Mouse (Mus musculus) splenic B cell, adult 2 months (primary cell): ENCODE measurements at regions not wholly inside any gene's neighbourhood (a gene's known extent, or its start where the extent isn't known, plus 50 kb on each side); places are given as distances from the start of the nearest gene placed in this dataset.

ENCODE experiments used
- DNase-seq: peaks from one replicate; pipeline ENCODE4 v3.0.0-alpha.2; 2011; ENCODE audit warnings: low read depth, low spot score
- H3K27me3 ChIP-seq: 2 replicates; pipeline ENCODE4 v1.6.1; 2012; ENCODE audit warnings: mild to moderate bottlenecking, low read length, moderate library complexity, mixed read lengths; ENCODE audit not compliant: control insufficient read depth, poor library complexity, insufficient read depth, severe bottlenecking
- H3K36me3 ChIP-seq: 2 replicates; pipeline ENCODE4 v1.6.1; 2012; ENCODE audit warnings: mild to moderate bottlenecking, low read length, moderate library complexity, mixed read lengths; ENCODE audit not compliant: control insufficient read depth, poor library complexity, insufficient read depth, severe bottlenecking

DNA sequence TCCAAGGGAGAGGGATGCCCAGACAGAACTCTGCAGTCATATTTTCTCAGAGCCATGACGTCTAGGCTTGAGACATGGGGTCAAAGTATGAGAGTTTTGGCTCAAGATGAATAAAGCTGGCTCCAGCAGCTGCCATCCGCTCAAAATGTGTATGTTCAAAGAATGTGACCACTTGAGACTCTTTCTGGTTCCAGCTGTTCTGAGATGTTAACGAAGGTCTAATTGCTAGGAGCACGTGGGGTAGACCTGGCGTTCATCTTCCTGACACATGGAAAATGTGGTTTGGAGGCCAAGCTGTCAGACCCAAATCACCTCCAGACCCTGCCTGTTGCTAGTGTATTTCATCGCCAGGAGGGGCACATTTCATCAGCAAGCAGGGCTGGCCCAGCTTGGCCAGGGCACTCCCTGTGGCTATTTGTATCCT, 58.9 kb upstream of the Ankrd1 start:
- H3K36me3 ChIP-seq: no peaks in the 10 kb centered on the region
- no peak for DNase-seq
- no peaks in the 10 kb centered on the region for H3K27me3 ChIP-seq

DNA sequence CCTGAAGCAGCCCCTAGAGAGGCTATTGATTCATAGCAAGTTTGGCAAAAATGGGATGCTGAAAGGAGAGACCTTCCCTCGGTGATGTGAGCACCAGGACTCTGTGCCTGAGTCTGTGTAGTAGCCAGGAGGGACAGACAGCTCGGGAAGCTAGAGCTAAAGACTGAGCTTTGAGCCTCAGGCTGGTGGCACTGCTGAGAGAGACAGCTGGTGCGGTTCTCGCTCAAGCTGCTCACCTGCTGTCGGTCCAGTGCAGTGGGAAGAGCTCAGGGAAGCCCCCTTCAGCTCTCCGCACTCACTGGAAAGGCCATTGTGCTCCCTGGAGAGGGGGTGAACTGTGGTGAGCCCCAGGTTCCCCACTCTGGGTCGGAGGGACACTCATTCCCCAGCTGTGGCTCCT, 60.4 kb upstream of the Ankrd1 start:
- no peak for DNase-seq
- H3K27me3 ChIP-seq: no peaks in the 10 kb centered on the region
- no peaks in the 10 kb centered on the region for H3K36me3 ChIP-seq

DNA sequence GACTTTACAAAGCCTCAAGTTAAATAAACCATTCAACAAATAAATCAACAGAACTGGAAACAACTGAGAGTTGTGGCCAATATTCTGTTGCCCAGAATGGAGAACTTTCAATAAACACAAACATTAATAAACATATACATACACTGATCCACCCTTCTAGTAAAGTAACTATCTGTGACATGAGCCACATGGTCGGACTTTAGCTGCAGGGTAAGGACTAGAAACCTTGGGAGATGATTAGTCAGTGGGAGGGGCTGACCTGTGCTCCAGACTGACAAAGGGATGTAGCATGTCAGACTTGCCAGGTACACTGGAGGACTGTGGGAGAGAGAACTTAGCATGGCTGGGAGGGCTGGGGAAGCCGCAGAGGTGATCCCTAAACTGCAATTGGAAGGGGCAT, 61.6 kb upstream of the Ankrd1 start:
- H3K27me3 ChIP-seq: no peaks in the 10 kb centered on the region
- no peaks in the 10 kb centered on the region for H3K36me3 ChIP-seq
- no peak for DNase-seq

DNA sequence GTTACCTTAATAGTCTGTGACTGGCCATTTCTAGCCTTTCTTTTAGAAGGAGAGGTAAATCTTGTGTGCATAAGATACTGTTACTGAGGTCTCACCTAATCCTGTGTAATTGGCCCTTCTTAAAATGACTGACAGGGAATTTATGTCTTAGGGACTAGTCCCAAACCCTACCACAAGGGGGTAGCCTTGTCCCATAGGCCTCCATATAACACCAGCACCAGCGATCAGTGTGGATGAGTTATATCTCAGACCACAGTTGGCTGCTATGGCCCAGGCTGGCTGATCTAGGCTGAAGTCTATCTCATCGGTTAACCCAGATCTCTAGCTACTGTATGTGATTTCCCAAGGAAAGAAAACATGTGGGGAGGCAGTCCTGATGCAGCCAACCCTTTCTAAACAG, 63.2 kb upstream of the Ankrd1 start:
- Histone ChIP-seq H3K36me3 (no peaks in the 10 kb centered on the region), H3K27me3 (no peaks in the 10 kb centered on the region)

DNA sequence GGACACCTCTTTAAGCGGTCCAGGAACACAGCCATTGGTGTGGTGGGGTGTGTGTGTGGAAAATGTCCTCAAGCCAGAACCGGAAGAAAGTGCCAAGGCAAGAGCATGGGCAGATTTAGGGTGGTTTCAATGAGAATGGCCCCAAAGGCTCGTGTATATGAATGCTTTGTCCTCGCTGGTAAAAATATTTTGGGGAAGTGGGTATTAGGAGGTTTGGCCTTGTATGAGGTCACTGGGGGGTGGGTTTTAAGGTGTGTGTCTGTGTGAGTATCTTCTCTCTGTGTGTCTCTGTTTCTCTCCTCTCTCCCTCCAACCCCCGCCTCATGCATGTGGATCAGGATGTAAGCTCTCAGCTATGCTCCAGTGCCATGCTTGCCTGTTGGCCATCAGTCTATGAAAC, 69.8 kb upstream of the Ankrd1 start:
- Histone ChIP-seq H3K36me3 (no peaks in the 10 kb centered on the region), H3K27me3 (no peaks in the 10 kb centered on the region)
- no peak for DNase-seq

More for the DNA sequence above, 63.2 kb upstream of the Ankrd1 start:
- DNase-seq: peak; percentile 86

DNA sequence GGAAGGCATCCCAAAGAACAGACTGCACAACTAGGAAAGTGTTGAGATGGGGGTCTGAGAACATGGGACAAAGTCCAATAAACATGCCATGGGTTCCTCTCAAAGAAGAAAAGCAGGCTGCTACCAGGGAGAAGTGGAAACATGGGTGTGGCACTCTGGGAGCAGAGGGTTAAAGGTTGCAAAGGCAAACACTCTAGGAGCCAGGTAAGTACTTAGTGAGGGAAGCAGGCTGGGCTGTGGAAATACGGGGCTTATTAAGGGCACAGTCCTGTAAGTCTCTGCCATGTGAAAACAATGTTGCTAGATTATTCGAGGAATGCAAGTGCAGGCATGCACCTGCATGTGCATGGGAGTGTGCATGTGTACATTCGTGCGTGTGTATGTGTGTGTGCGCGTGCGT, 71.7 kb upstream of the Ankrd1 start:
- Histone ChIP-seq H3K27me3 (no peaks in the 10 kb centered on the region), H3K36me3 (no peaks in the 10 kb centered on the region)
- DNase-seq: no peak

DNA sequence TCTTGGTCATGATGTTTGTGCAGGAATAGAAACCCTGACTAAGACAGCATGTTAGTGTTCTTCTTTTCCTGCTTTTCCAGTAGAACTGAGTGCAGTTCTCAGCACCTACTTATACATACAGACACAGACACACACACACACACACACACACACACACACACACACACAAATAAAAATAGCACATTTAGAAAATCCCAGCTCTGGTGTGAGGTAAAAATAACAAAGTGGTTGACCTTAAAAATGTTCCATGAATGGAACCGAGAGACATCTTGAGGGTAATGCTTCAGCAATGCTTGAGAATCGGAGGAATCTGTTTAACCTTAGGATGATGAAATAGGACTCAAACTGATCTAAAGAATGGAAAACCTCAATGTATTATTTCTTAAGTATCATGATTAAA, 84.4 kb upstream of the Ankrd1 start:
- Histone ChIP-seq H3K36me3 (no peaks in the 10 kb centered on the region), H3K27me3 (no peaks in the 10 kb centered on the region)
- no peak for DNase-seq

DNA sequence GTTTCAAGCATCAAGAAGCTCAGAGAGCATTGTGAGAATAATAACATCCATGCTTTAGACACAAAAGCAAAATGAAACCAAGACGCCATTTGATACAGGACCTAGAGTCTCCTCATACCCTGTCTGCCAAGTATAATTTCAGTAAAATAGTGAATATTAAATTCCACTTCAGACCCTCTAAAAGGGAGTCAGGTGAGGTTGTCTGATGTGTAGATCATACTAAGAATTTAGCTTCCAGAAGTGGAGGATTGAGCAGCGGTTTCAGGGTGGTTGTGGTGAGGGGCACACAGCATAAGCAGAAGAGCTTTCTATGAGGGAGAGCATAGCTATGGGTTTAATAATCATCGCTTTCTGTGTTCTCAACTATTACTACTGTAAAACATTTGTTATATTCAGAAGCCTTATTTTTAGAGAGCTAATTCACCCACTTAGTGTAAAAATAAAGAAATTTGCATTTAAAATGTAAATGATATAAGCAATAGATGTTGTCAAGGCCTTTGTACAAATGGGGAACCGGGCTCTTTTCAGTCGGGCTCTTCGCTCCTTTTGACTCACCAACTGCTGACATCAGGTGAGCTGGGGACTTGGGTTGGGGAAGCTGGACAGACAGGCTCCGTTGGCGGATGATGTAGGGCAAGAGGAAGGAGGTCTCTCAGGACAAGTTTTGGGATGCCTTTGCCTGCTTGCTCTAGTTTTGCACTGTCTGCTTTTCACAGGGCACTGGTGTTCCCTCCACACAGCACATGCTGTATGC, 85.2 kb upstream of the Ankrd1 start:
- H3K36me3 ChIP-seq: no peaks in the 10 kb centered on the region
- DNase-seq: peak; percentile 27
- no peaks in the 10 kb centered on the region for H3K27me3 ChIP-seq

DNA sequence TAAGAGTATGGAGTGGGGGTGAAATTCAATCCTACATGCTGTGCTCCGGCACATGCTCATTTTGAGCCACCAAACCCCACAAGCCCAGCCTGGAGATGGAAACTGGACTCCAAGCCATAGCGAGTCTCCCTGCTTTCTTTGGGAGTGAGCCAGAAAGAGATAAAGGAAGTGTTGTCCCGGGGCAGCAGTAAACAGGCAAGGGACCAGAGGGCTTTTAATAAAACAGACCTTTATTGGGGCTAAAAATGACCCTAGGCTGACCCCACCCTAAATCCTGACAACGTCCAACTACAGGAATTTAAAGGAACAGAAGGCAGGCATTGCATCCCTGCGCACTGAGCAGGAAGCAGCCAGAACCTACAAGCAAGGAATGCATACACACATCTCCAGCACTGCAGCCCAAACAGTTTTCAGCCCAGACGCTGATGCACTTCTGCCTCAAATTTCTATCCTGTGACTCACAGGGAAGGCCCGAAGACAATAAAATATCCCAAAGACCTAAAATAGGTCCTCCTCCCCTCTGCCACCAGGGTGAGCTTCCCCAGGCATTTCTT, 87.9 kb upstream of the Ankrd1 start:
- H3K36me3 ChIP-seq: no peaks in the 10 kb centered on the region
- no peak for DNase-seq
- no peaks in the 10 kb centered on the region for H3K27me3 ChIP-seq

DNA sequence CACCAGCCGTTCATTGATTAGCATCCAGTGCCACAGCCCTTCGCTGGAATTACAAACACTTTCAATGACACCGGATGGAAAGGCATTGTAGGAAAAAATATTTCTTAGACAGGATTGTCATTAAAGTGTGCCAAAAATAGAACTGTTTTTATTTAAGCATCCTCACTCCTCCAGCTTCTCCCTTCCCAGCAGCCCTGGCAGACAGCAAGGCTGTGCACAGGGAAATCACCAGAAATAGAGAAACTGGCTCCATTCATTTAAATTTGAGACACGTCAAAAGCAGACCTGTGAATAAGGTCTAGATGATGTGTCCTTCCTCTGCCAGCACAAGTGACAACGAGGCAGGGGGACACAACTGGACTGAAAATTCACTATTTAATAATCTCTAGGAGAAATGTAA, 88.5 kb upstream of the Ankrd1 start:
- H3K27me3 ChIP-seq: no peaks in the 10 kb centered on the region

DNA sequence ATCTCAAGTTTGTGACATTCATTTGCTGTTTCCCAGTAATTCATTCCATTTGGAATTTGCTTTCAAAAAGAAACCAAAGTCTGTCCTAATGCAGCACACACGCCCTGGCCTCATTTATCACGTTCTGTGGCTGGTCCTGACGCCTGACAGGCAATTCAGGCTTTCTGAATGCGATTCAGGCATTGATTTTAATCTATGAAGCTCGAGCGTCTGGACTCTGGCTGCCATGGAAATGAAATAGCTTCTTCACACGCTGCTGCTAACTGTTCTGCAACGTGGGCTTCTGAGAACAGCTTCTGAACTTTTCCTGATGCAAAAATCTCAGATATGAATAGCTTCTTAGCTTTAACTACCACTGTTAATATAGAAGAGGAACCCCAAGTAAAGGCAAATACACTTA, 93.6 kb upstream of the Ankrd1 start:
- no peak for DNase-seq
- H3K27me3 ChIP-seq: no peaks in the 10 kb centered on the region
- H3K36me3 ChIP-seq: no peaks in the 10 kb centered on the region

More for the DNA sequence above, 88.5 kb upstream of the Ankrd1 start:
- no peak for DNase-seq
- H3K36me3 ChIP-seq: no peaks in the 10 kb centered on the region

DNA sequence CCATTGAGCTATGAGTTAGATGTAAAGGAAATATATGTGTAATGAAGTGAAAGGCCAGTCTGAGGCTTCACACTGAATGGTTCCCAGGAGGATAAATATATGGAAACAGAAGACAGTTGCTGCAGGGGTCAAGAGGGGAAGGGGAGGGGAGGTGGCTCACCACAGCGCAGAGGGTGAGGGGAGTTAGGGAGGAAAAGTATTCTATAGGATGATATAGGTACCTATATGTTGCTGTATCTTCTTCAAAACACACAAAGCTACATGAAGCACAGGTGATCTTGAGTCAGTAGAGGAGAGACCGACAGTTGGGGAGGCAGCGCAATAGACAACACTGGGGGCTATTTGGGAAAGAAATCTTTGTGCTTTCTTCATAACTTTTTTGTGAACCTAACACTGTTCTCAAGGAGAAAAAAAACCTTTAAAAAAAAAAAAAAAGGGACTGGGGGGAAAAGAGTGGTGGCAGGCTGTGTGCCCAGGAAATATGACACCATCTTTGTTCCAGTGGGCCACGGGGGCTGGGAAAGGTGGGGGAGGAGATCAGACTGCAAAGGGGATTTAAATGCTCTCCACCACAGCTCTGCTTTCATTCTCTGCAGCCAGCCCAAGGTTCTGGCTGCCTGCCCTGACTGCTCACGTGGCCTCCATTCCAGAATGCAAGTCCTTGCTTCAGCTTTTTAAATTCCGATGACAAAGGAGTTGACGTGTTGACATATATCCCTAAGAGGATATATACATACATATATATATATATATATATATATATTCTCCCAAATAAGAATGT, 94.5 kb upstream of the Ankrd1 start:
- no peak for DNase-seq
- H3K27me3 ChIP-seq: no peaks in the 10 kb centered on the region
- no peaks in the 10 kb centered on the region for H3K36me3 ChIP-seq

DNA sequence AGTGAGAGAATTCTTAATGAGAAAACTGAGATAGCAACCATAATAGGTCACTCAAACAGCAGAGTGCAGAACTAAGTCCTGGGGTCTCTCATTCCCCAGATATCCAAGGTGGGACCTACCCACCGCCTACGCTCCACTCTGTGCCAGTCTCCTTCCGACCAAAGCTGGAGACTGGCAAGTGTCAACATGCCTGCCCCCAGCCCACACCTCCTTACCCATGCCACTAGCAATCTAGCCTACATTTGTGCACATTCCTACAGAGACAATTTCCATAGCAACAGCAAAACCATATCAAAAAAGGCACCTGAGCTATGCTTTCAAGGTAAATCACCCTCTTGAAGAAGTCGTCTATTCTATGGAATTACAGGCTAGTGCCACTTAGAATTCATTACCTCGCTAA, 97.3 kb upstream of the Ankrd1 start:
- no peak for DNase-seq
- Histone ChIP-seq H3K36me3 (no peaks in the 10 kb centered on the region), H3K27me3 (no peaks in the 10 kb centered on the region)

DNA sequence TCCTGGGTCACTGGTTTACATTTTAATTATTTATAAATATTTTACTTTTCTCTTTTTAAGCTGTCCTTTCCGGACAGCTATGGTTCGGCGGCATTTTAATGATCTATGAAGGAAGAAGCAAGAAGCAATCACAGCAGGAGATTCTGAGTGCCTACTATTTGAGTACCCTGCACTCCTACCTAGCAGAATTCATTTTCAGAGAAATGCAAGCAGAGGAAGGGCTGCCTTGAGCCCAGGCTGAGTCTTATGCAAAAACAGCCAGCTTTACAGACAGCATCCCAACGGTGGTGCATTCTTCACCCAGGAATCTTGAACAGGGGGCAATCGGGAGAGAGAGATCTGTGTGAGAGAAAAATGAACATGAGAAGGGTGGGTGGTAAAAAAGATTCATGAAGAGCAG, 97.7 kb upstream of the Ankrd1 start:
- no peaks in the 10 kb centered on the region for H3K27me3 ChIP-seq
- no peaks in the 10 kb centered on the region for H3K36me3 ChIP-seq
- DNase-seq: no peak

DNA sequence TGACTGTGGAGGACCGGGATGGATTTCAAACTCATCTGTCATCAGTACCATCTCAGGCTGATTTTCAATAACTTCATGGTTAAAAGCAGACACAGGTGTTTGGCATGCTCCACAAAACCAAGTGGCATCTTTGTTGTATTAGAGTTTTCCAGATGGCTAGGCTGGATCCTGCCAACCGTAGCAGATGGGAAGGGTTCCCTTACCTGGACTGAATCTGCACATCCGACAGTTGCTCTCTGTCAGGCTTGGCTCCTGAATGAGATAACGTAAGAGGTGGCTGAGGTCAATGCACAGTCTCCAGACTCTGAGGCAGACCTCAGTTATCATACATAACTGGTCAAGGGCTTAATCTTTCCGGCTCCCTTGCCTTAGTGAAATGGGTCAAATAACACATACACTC, 99.0 kb upstream of the Ankrd1 start:
- Histone ChIP-seq H3K36me3 (no peaks in the 10 kb centered on the region), H3K27me3 (no peaks in the 10 kb centered on the region)
- no peak for DNase-seq
